Mouse (Mus musculus): Measurements from ENCODE around the gene Tango2.

Gene Tango2

GRCm38 (mm10) chr16:18383045-18383726 is 35.3 kb upstream of the Tango2 start:
- in situ Hi-C loops (cut with MboI, MseI), result no loop called here

- in situ Hi-C loops (cut with MboI, MseI), result no loop called here
Observed at GRCm38 (mm10) chr16:18381621-18382258, 33.8 kb upstream of the Tango2 start.

GRCm38 (mm10) chr16:18380495-18381063 is 32.7 kb upstream of the Tango2 start:
- in situ Hi-C loops (cut with MboI, MseI), result no loop called here

- in situ Hi-C loops (cut with MboI, MseI), result no loop called here
Observed at GRCm38 (mm10) chr16:18379338-18380001, 31.6 kb upstream of the Tango2 start.

GRCm38 (mm10) chr16:18378489-18378888 is 30.6 kb upstream of the Tango2 start:
- in situ Hi-C loops (cut with MboI, MseI), result no loop called here

- in situ Hi-C loops (cut with MboI, MseI), result no loop called here
Observed at GRCm38 (mm10) chr16:18377203-18377602, 29.3 kb upstream of the Tango2 start.

GRCm38 (mm10) chr16:18376297-18376954 is 28.5 kb upstream of the Tango2 start:
- in situ Hi-C loops (cut with MboI, MseI), result no loop called here

- in situ Hi-C loops (cut with MboI, MseI), result no loop called here
Observed at GRCm38 (mm10) chr16:18373632-18374031, 25.7 kb upstream of the Tango2 start.

- in situ Hi-C loops (cut with MboI, MseI), result no loop called here
Observed at GRCm38 (mm10) chr16:18370197-18370596, 22.3 kb upstream of the Tango2 start.

- in situ Hi-C loops (cut with MboI, MseI), result no loop called here
Observed at GRCm38 (mm10) chr16:18366849-18367248, 18.9 kb upstream of the Tango2 start.

- in situ Hi-C loops (cut with MboI, MseI), result no loop called here
Observed at GRCm38 (mm10) chr16:18362948-18363347, 15.0 kb upstream of the Tango2 start.

- in situ Hi-C loops (cut with MboI, MseI), result no loop called here
Observed at GRCm38 (mm10) chr16:18360151-18360805, 12.4 kb upstream of the Tango2 start.

- in situ Hi-C loops (cut with MboI, MseI), result no loop called here
Observed at GRCm38 (mm10) chr16:18357977-18358376, 10.1 kb upstream of the Tango2 start.

- in situ Hi-C loops (cut with MboI, MseI), result no loop called here
Observed at GRCm38 (mm10) chr16:18356961-18357360, 9.1 kb upstream of the Tango2 start.

- in situ Hi-C loops (cut with MboI, MseI), result no loop called here
Observed at GRCm38 (mm10) chr16:18353106-18353505, 5.2 kb upstream of the Tango2 start.

GRCm38 (mm10) chr16:18351313-18352055 is 3.6 kb upstream of the Tango2 start:
- in situ Hi-C loops (cut with MboI, MseI), result no loop called here

GRCm38 (mm10) chr16:18349761-18350325 is 1.9 kb upstream of the Tango2 start:
- in situ Hi-C loops (cut with MboI, MseI), result no loop called here

GRCm38 (mm10) chr16:18348601-18349175 is 785 bp upstream of the Tango2 start:
- in situ Hi-C loops (cut with MboI, MseI), result no loop called here

GRCm38 (mm10) chr16:18345243-18345642 is 2.7 kb downstream of the Tango2 start:
- in situ Hi-C loops (cut with MboI, MseI), result no loop called here

- in situ Hi-C loops (cut with MboI, MseI), result no loop called here
Observed at GRCm38 (mm10) chr16:18343778-18344177, 4.1 kb downstream of the Tango2 start.

Measured in regulatory T cell (primary cell).